ENCODE assay signal across 18 mouse cellular contexts in genomic region chr14:10880749-10881148, GRCm38 (mm10).
"Had no signal": no experiment of that assay in that cellular context is flagged by ENCODE, and none has a peak within 500 bp of the region (broad histone marks: within the 10 kb centered on the region; RNA-seq: fewer than 3 reads in every experiment).

No protein-coding gene starts in this region.

- H3K4me3 ChIP-seq: liver, embryonic 15.5 days; lung, embryonic 15.5 days; megakaryocyte, embryonic 14.5 days; midbrain, embryonic 12.5 days; neural tube, embryonic 12.5 days; stomach, embryonic 15.5 days had no signal

- H3K4me2 ChIP-seq: liver, embryonic 15.5 days; lung, embryonic 15.5 days; midbrain, embryonic 12.5 days; neural tube, embryonic 12.5 days; stomach, embryonic 15.5 days had no signal

- DNase-seq: liver, postnatal 0 days; lung, adult 2 months; lung, postnatal 14 days; lung, postnatal 36 days; midbrain, embryonic 14.5 days; right cerebral cortex, postnatal 14 days; thymus, adult 2 months; thymus, postnatal 25 days; thymus, postnatal 4 days had no signal

- H3K27ac ChIP-seq: liver, embryonic 15.5 days; lung, embryonic 15.5 days; macrophage; midbrain, embryonic 12.5 days; neural tube, embryonic 12.5 days; stomach, embryonic 15.5 days; stomach, postnatal 0 days had no signal

- H3K36me3 ChIP-seq: liver, embryonic 15.5 days; lung, embryonic 15.5 days; midbrain, embryonic 12.5 days; neural tube, embryonic 12.5 days; stomach, embryonic 15.5 days had no signal

- H3K4me1 ChIP-seq: liver, embryonic 15.5 days; lung, embryonic 15.5 days; megakaryocyte, embryonic 14.5 days; midbrain, embryonic 12.5 days; neural tube, embryonic 12.5 days; stomach, embryonic 15.5 days had no signal

- H3K9ac ChIP-seq: liver, embryonic 15.5 days; liver, postnatal 0 days; lung, embryonic 15.5 days; midbrain, embryonic 12.5 days; neural tube, embryonic 12.5 days; stomach, embryonic 15.5 days had no signal

- H3K9me3 ChIP-seq: liver, embryonic 15.5 days; lung, embryonic 15.5 days; megakaryocyte, embryonic 14.5 days; midbrain, embryonic 12.5 days; neural tube, embryonic 12.5 days; stomach, embryonic 15.5 days had no signal

- H3K27me3 ChIP-seq: liver, embryonic 15.5 days; lung, embryonic 15.5 days; megakaryocyte, embryonic 14.5 days; midbrain, embryonic 12.5 days; neural tube, embryonic 12.5 days; stomach, embryonic 15.5 days had no signal

- ATAC-seq: liver, postnatal 0 days; lung, postnatal 0 days had no signal
